Mouse (Mus musculus) lung, embryonic 16.5 days (tissue): ENCODE data around the gene Rcor2. TPM values are rescaled to one million over a fixed set of nuclear protein-coding genes. Genes with fewer than 3 reads are reported as not detected.
A peak's percentile ranks its signal among the peaks of the same experiment; 100 is the strongest.

Source experiments
- ATAC-seq: fragments of 200-750 bp; cut with Nextera tagmentation; 2 replicates; pipeline ENCODE4 v1.8.0; 2017; ENCODE audit warnings: low read depth, mild to moderate bottlenecking, moderate library complexity
- H3K27ac ChIP-seq: fragments of 300-500 bp; sonication (generic); 2 replicates; pipeline ENCODE4 v1.5.1; 2014; ENCODE audit warnings: mild to moderate bottlenecking, control low read depth, low read length
- H3K27me3 ChIP-seq: fragments of 300-500 bp; sonication (generic); 2 replicates; pipeline ENCODE4 v1.6.1; 2014; ENCODE audit warnings: low read depth, low read length, mixed read lengths; ENCODE audit not compliant: control insufficient read depth, insufficient read depth
- H3K36me3 ChIP-seq: fragments of 300-500 bp; sonication (generic); 2 replicates; pipeline ENCODE4 v1.6.1; 2014; ENCODE audit warnings: low read length; ENCODE audit not compliant: control insufficient read depth, insufficient read depth
- H3K4me1 ChIP-seq: fragments of 300-500 bp; sonication (generic); replicated peaks from 2 replicates; pipeline ENCODE4 v1.6.1; 2014; ENCODE audit warnings: low read length, mixed read lengths; ENCODE audit not compliant: control insufficient read depth, insufficient read depth
- H3K4me2 ChIP-seq: fragments of 300-500 bp; sonication (generic); 2 replicates; pipeline ENCODE4 v1.6.1; 2014; ENCODE audit warnings: low read depth, low read length, control low read depth
- H3K4me3 ChIP-seq: fragments of 300-500 bp; sonication (generic); 2 replicates; pipeline ENCODE4 v1.5.1; 2014; ENCODE audit warnings: mild to moderate bottlenecking, low read length, control low read depth
- H3K9ac ChIP-seq: fragments of 300-500 bp; sonication (generic); 2 replicates; pipeline ENCODE4 v1.6.1; 2014; ENCODE audit warnings: low read length, control low read depth
- H3K9me3 ChIP-seq: fragments of 300-500 bp; sonication (generic); 2 replicates; pipeline ENCODE4 v1.6.1; 2016; ENCODE audit warnings: low read length; ENCODE audit not compliant: control insufficient read depth
- WGBS: fragments of 180-500 bp; shearing (Covaris S2); extraction: QIAGEN DNeasy Blood & Tissue Kit; methylation state at CpG from one replicate; pipeline ENCODE4 v1.1.7; 2014; 5-methylcytosine and 5-hydroxymethylcytosine counted together
- polyA plus RNA-seq: library from polyadenylated mRNA; unstranded; fragments of >200 nt; fragmentation: Nextera tagmentation; extraction: Ambion mirVana; gene quantifications from 2 replicates; pipeline ENCODE4 v1.2.1, GENCODE M21; 2015

Gene Rcor2
- polyA plus RNA-seq, 1 experiment from 2014 or later: 8.5 TPM

GRCm38 (mm10) chr19:7307995-7308770 lies 41.1 kb downstream of the Rcor2 start:
- peak overlapping the region; percentile 89 for H3K27ac ChIP-seq
- peak overlapping the region; percentile 29; the same call in 1 of the 2 replicates for H3K4me2 ChIP-seq
- H3K4me1 ChIP-seq: peaks cover 67% of the 10 kb centered on the region
- 41% methylated on average over 8 of the region's 8 CpGs for WGBS
- no peaks in the 10 kb centered on the region for H3K27me3 ChIP-seq
- no peaks in the 10 kb centered on the region for H3K9me3 ChIP-seq
- H3K4me3 ChIP-seq: no peak overlapping the region
- ATAC-seq: peak; percentile 66
- peak overlapping the region; percentile 21 for H3K9ac ChIP-seq
- no peaks in the 10 kb centered on the region for H3K36me3 ChIP-seq

GRCm38 (mm10) chr19:7309738-7310330 lies 42.7 kb downstream of the Rcor2 start:
- no peak for ATAC-seq
- Histone ChIP-seq H3K27ac (peak overlapping the region; percentile 79), H3K4me2 (no peak overlapping the region), H3K27me3 (no peaks in the 10 kb centered on the region), H3K9me3 (no peaks in the 10 kb centered on the region), H3K36me3 (no peaks in the 10 kb centered on the region), H3K4me3 (no peak overlapping the region), H3K9ac (peak overlapping the region; percentile 39; the same call in 1 of the 2 replicates), H3K4me1 (peaks cover 65% of the 10 kb centered on the region)
- WGBS: 56% methylated on average over 2 of the region's 2 CpGs

GRCm38 (mm10) chr19:7310704-7311103 lies 43.6 kb downstream of the Rcor2 start:
- peak; percentile 74 for ATAC-seq
- H3K9ac ChIP-seq: peak overlapping the region; percentile 39; the same call in 1 of the 2 replicates
- 25% methylated on average over 5 of the region's 5 CpGs for WGBS
- no peak overlapping the region for H3K4me3 ChIP-seq
- no peaks in the 10 kb centered on the region for H3K36me3 ChIP-seq
- H3K27me3 ChIP-seq: no peaks in the 10 kb centered on the region
- H3K4me1 ChIP-seq: peaks cover 67% of the 10 kb centered on the region
- no peaks in the 10 kb centered on the region for H3K9me3 ChIP-seq
- H3K4me2 ChIP-seq: 0 out of 2 replicates have a peak overlapping the region, but pooled peaks have one; percentile 6
- H3K27ac ChIP-seq: peak overlapping the region; percentile 79

GRCm38 (mm10) chr19:7311306-7311705 lies 44.2 kb downstream of the Rcor2 start:
- peak; percentile 19; the same call in 1 of the 2 replicates for ATAC-seq
- Histone ChIP-seq H3K9ac (peak overlapping the region; percentile 25; the same call in 1 of the 2 replicates), H3K4me3 (no peak overlapping the region), H3K36me3 (no peaks in the 10 kb centered on the region), H3K9me3 (no peaks in the 10 kb centered on the region), H3K4me2 (peak overlapping the region; percentile 10), H3K4me1 (peaks cover 63% of the 10 kb centered on the region), H3K27me3 (no peaks in the 10 kb centered on the region), H3K27ac (peak overlapping the region; percentile 79)
- 27% methylated on average over 10 of the region's 10 CpGs for WGBS

- no peak for ATAC-seq
- H3K36me3 ChIP-seq: no peaks in the 10 kb centered on the region
- WGBS: 88% methylated on average over 2 of the region's 2 CpGs
Observed at GRCm38 (mm10) chr19:7313660-7314059, 46.5 kb downstream of the Rcor2 start.

GRCm38 (mm10) chr19:7314976-7315586 lies 48.0 kb downstream of the Rcor2 start:
- no peak overlapping the region for H3K9ac ChIP-seq
- H3K36me3 ChIP-seq: no peaks in the 10 kb centered on the region
- ATAC-seq: no peak
- no peak overlapping the region for H3K27ac ChIP-seq
- H3K4me1 ChIP-seq: peaks cover 28% of the 10 kb centered on the region
- no peak overlapping the region for H3K4me2 ChIP-seq
- no peaks in the 10 kb centered on the region for H3K9me3 ChIP-seq
- 54% methylated on average over 8 of the region's 8 CpGs for WGBS
- H3K4me3 ChIP-seq: no peak overlapping the region
- H3K27me3 ChIP-seq: no peaks in the 10 kb centered on the region

More at GRCm38 (mm10) chr19:7313660-7314059, 46.5 kb downstream of the Rcor2 start:
- Histone ChIP-seq H3K27me3 (no peaks in the 10 kb centered on the region), H3K9ac (no peak overlapping the region), H3K4me3 (no peak overlapping the region), H3K4me1 (peaks cover 40% of the 10 kb centered on the region), H3K27ac (no peak overlapping the region), H3K9me3 (no peaks in the 10 kb centered on the region), H3K4me2 (no peak overlapping the region)

GRCm38 (mm10) chr19:7315587-7315984 lies 48.5 kb downstream of the Rcor2 start:
- Histone ChIP-seq H3K27ac (no peak overlapping the region), H3K9ac (no peak overlapping the region), H3K4me1 (peaks cover 23% of the 10 kb centered on the region), H3K4me2 (no peak overlapping the region), H3K36me3 (no peaks in the 10 kb centered on the region), H3K4me3 (no peak overlapping the region), H3K27me3 (no peaks in the 10 kb centered on the region), H3K9me3 (no peaks in the 10 kb centered on the region)
- ATAC-seq: no peak
- WGBS: 87% methylated on average over 4 of the region's 4 CpGs

- Histone ChIP-seq H3K27ac (no peak overlapping the region), H3K9me3 (no peaks in the 10 kb centered on the region), H3K9ac (no peak overlapping the region), H3K36me3 (no peaks in the 10 kb centered on the region), H3K27me3 (no peaks in the 10 kb centered on the region), H3K4me3 (no peak overlapping the region), H3K4me2 (no peak overlapping the region), H3K4me1 (peaks cover 15% of the 10 kb centered on the region)
- 64% methylated on average over 4 of the region's 4 CpGs for WGBS
- no peak for ATAC-seq
Observed at GRCm38 (mm10) chr19:7316822-7317221, 49.7 kb downstream of the Rcor2 start.

GRCm38 (mm10) chr19:7317716-7318115 lies 50.6 kb downstream of the Rcor2 start:
- WGBS: 82% methylated on average over 4 of the region's 4 CpGs
- Histone ChIP-seq H3K4me1 (peaks cover 10% of the 10 kb centered on the region), H3K27me3 (no peaks in the 10 kb centered on the region)

More at GRCm38 (mm10) chr19:7317716-7318115, 50.6 kb downstream of the Rcor2 start:
- Histone ChIP-seq H3K9ac (no peak overlapping the region), H3K4me2 (no peak overlapping the region), H3K27ac (no peak overlapping the region), H3K4me3 (no peak overlapping the region), H3K36me3 (no peaks in the 10 kb centered on the region), H3K9me3 (no peaks in the 10 kb centered on the region)
- no peak for ATAC-seq
